Mouse (Mus musculus): ENCODE results near the gene Znhit2. TPM values are rescaled to one million over a fixed set of nuclear protein-coding genes. Genes with fewer than 3 reads are reported as not detected.

The Znhit2 gene
- total and polyA plus RNA-seq, 3 experiments: 27.0 to 37.3 TPM; not detected in 1

GRCm38 (mm10) chr19:6014991-6015510, 45.9 kb upstream of the Znhit2 start (continued):
- TF ChIP-seq TCF12 (IDR thresholded peaks at IDR 0.05; ENCODE audit: low read depth, low read length): peak; percentile 82
- peak; percentile 61 to 88; a peak in 3 of 4 replicates for TF ChIP-seq EP300 (IDR thresholded peaks at IDR 0.05; ENCODE audit: low read depth in 1 of 2, low read length in 2 of 2)
- TF ChIP-seq ZMIZ1 (IDR thresholded peaks at IDR 0.05; ENCODE audit: low read depth, low read length): peak; percentile 44; the same call in 1 of the 2 replicates
- no peak for TF ChIP-seq CTCF (IDR thresholded peaks at IDR 0.05 in 2 of 3, conservative IDR thresholded peaks at IDR 0.05 in 1 of 3; ENCODE audit: control insufficient read depth in 1 of 3, insufficient read depth in 1 of 3, low read depth in 2 of 3, low read length in 3 of 3, poor library complexity in 1 of 3, severe bottlenecking in 1 of 3)
- no peak for TF ChIP-seq JUND (IDR thresholded peaks at IDR 0.05; ENCODE audit: low read depth, low read length)
- peak; percentile 69 to 74; a peak in 3 of 4 replicates for TF ChIP-seq POLR2A (IDR thresholded peaks at IDR 0.05; ENCODE audit: control insufficient read depth in 1 of 2, insufficient read depth in 1 of 2, low read depth in 1 of 2, low read length in 2 of 2, poor library complexity in 1 of 2)
- TF ChIP-seq TAL1 (IDR thresholded peaks at IDR 0.05; ENCODE audit: low read length): peak; percentile 37; the same call in 1 of the 2 replicates
- TF ChIP-seq E2F4 (IDR thresholded peaks at IDR 0.05; ENCODE audit: borderline replicate concordance, low read depth, low read length): no peak
- TF ChIP-seq MYB (IDR thresholded peaks at IDR 0.05; ENCODE audit: low read depth, low read length): no peak
- TF ChIP-seq MAZ (IDR thresholded peaks at IDR 0.05; ENCODE audit: low read depth, low read length): peak; percentile 97
- TF ChIP-seq GATA1 (IDR thresholded peaks at IDR 0.05; ENCODE audit: low read depth, low read length): peak; percentile 82
- no peak for TF ChIP-seq GABPA (IDR thresholded peaks at IDR 0.05; ENCODE audit: low read depth, low read length)

- H3K9ac ChIP-seq (ENCODE audit: control insufficient read depth, low read depth, low read length, poor library complexity, severe bottlenecking): peak within 1 kb of the TSS; percentile 89
- 0 out of 2 replicates have a peak, but pooled peaks have one; percentile 3 for TF ChIP-seq RCOR1 (IDR thresholded peaks at IDR 0.05; ENCODE audit: low read depth, low read length)
- no peak for TF ChIP-seq HCFC1 (IDR thresholded peaks at IDR 0.05; ENCODE audit: low read depth, low read length)
- no peak for TF ChIP-seq USF1 (IDR thresholded peaks at IDR 0.05; ENCODE audit: low read depth, low read length)
- peak; percentile 53; the same call in 1 of the 2 replicates for TF ChIP-seq UBTF (IDR thresholded peaks at IDR 0.05; ENCODE audit: borderline replicate concordance, insufficient read depth, low read depth, low read length)
- no peak for TF ChIP-seq POLR2AphosphoS5 (IDR thresholded peaks at IDR 0.05; ENCODE audit: borderline replicate concordance, low read depth, low read length)
- TF ChIP-seq SMC3 (IDR thresholded peaks at IDR 0.05; ENCODE audit: low read depth, low read length): peak; percentile 6; the same call in 1 of the 2 replicates
- no peak for TF ChIP-seq MEF2A (IDR thresholded peaks at IDR 0.05; ENCODE audit: extremely low read depth, insufficient replicate concordance, low read depth, low read length, poor library complexity, severe bottlenecking)
- peak in 2 of 3 experiments; percentile 26 to 40; a peak in 3 of 6 replicates for TF ChIP-seq CTCF (IDR thresholded peaks at IDR 0.05 in 2 of 3, conservative IDR thresholded peaks at IDR 0.05 in 1 of 3; ENCODE audit: control insufficient read depth in 1 of 3, insufficient read depth in 1 of 3, low read depth in 2 of 3, low read length in 3 of 3, poor library complexity in 1 of 3, severe bottlenecking in 1 of 3)
- peak; percentile 35; the same call in 1 of the 2 replicates for TF ChIP-seq NRF1 (IDR thresholded peaks at IDR 0.05; ENCODE audit: insufficient read depth, low read depth, low read length, poor library complexity, severe bottlenecking)
- no peak for TF ChIP-seq GATA1 (IDR thresholded peaks at IDR 0.05; ENCODE audit: low read depth, low read length)
- TF ChIP-seq MAZ (IDR thresholded peaks at IDR 0.05; ENCODE audit: low read depth, low read length): 0 out of 2 replicates have a peak, but pooled peaks have one; percentile 9
- DNase-seq (ENCODE audit: low read depth, low spot score): no peak
- no peaks in the 10 kb centered on the region for H3K27me3 ChIP-seq (ENCODE audit: control insufficient read depth in 1 of 2, insufficient read depth in 2 of 2, low read length in 2 of 2)
- peaks cover 0 to 18% of the 10 kb centered on the region in 2 experiments; a peak in 2 of 4 replicates for H3K36me3 ChIP-seq (ENCODE audit: control insufficient read depth in 1 of 2, insufficient read depth in 2 of 2, low read length in 2 of 2)
- peaks cover 4 to 22% of the 10 kb centered on the region in 2 experiments; a peak in 3 of 4 replicates for H3K4me1 ChIP-seq (ENCODE audit: control insufficient read depth in 1 of 2, insufficient read depth in 2 of 2, low read length in 2 of 2)
- no peaks in the 10 kb centered on the region for H3K9me3 ChIP-seq (replicated peaks; ENCODE audit: insufficient read depth, low read length)
- H3K79me2 ChIP-seq (ENCODE audit: control insufficient read depth, insufficient read depth, low read length, poor library complexity): peaks cover 10% of the 10 kb centered on the region
- peak within 1 kb of the TSS; percentile 86 to 89 for H3K4me3 ChIP-seq (ENCODE audit: control insufficient read depth in 1 of 2, insufficient read depth in 1 of 2, low read depth in 2 of 2, low read length in 2 of 2)
- peak within 1 kb of the TSS; percentile 82 for H3K27ac ChIP-seq (ENCODE audit: control insufficient read depth, low read depth, low read length)
These were observed 45.3 kb upstream of the Znhit2 start, which contains the start of gene Capn1 for GRCm38 (mm10) chr19:6015511-6016315. Gene Capn1 (minus strand): TSS chr19:6015897.

Measured in MEL (cell line).